Mouse (Mus musculus): ENCODE data around the gene Thoc2.
A peak's percentile ranks its signal among the peaks of the same experiment; 100 is the strongest.
"Not testable (repeated sequence)": the region's sequence is repeated elsewhere in the genome, so short reads cannot be mapped to it uniquely, and the experiment has no call there.

Gene Thoc2

DNA sequence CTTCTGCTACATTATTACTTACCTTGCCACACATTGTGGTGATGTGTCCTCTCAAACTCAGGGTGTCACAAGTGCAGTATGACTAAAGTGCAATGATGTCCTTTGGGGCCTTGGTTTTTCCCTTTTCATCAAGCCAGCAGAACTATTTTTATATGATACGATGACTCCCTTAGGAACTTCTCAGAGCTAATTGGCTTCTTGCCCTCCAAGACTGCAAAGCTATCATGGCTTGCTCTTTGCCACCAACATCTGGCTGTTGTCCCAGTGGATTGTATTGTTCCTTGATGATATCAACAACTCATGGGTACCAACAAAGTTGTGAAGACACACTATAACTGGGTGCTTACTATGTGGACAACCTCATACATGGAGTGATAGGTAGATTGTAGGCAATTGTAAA is at the start of gene Thoc2:
TSS of gene Thoc2 (minus strand) at position 101 of the 400 bp plus-strand sequence.
- DNase-seq (ENCODE audit: low read depth, low spot score): no peak

GRCm38 (mm10) chrX:41970096-41970495 is 49.6 kb upstream of the Thoc2 start:
- no peak for DNase-seq (ENCODE audit: low read depth, low spot score)

DNA sequence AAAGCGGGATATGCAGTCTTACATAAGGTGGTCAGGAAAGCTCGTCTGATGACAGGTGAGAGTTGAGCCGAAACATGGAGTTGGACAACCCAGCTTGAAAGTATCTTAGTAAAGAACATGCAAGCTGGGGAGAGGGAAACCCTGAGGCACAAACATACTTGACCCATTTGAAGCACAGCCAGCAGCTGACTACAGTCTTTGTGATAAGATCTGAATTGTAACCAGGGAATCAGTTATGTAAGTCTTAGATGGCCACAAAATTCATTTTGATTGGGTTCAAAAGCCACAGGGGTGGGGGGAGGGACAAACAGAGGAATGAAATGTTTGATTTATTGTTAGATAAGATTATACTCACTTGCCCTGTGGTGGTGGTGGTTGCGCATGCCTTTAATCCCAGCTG is 48.9 kb upstream of the Thoc2 start:
- DNase-seq (ENCODE audit: low read depth, low spot score): no peak

GRCm38 (mm10) chrX:41957161-41957560 is 36.7 kb upstream of the Thoc2 start:
- DNase-seq (ENCODE audit: low read depth, low spot score): no peak

DNA sequence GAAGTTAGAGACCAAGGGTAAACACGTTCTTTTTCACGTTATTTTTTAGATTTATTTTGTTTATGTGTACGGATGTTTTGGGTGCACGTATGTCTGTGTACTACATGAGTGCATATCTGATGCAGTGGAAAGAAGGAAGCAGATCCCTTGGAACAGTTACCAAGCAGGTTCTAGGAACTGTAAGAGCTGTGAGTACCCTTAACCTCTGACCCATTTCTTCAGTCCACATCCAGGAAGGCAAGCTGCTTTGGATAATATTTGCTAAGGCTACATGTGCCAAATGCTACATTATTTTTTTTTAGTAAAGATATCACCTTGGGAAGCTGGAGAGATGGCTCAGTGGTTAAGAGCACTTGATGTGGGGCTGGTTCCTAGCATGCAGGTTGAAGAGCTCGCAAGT is 21.4 kb upstream of the Thoc2 start:
- no peak for DNase-seq (ENCODE audit: low read depth, low spot score)

- not testable (repeated sequence) for DNase-seq (ENCODE audit: low read depth, low spot score)
Observed at GRCm38 (mm10) chrX:41931821-41932220, 11.3 kb upstream of the Thoc2 start.

DNA sequence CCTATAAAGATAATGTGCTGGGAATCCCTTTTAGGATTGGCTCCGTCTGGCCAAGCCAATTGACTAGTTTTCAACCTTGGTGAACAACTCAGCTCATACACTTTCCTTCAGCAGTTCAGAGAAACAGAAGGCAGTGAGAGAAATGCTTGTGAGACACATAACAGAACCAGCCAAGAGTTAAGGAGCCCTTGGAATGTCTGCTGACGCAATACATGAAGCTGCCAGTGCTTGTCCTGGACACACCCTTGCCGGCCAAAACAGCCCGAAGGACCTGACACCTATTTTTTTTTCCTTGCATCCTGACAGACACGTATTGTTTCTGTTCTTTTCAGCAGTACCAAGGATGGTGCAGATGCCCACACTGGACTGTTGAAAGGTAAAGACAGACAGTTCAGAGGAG is 4.2 kb upstream of the Thoc2 start:
- DNase-seq (ENCODE audit: low read depth, low spot score): no peak

DNA sequence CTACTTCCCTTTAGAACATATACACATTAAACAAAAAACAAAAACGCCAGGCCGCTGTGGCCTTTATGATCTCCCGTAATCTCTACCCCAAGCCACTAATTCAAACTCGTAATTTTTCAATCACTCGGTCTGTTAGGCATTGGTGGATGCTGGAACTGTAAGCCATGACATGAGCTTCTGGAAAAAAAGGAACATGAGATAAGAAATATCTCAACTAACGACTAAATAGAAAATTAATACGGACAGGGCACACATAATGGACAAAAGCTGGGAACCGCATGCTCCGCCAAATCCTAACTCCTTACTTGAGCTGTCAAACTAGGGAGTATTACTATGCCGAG is 8.4 kb downstream of the Thoc2 start:
- DNase-seq (ENCODE audit: low read depth, low spot score): no peak

DNA sequence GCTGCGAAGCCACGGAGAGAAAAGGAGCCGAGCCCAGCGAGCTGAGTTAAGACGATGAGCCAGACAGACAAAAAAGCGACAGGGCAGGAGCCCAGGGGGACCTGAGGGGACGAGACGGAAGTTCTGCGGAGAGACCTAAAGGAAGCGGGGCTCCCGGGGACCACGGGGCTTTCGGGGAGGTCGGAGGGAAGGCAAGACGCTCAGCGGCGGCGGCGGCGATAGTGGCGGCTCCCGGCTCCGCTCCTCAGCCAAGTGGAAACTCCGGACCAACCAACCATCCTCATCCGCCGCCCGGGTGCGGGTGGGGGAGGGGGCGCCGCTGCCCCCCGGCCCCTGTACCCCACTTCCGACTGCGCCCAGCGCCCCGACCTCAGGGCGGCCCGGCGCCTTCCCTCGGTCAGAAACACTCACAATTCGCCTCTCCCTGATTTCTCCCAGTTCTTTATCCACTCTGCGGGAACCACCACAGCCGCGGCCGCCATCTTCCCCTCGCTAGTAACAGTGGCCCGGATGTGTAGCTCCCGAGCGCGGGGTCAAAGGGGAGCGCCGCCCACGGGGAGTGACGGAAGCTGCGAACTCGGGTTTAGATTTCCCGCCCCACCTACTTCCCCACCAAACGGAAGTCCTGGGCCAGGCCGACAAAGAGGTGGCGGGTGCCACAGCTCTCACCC is 8.9 kb downstream of the Thoc2 start:
- peak; percentile 77 for DNase-seq (ENCODE audit: low read depth, low spot score)

DNA sequence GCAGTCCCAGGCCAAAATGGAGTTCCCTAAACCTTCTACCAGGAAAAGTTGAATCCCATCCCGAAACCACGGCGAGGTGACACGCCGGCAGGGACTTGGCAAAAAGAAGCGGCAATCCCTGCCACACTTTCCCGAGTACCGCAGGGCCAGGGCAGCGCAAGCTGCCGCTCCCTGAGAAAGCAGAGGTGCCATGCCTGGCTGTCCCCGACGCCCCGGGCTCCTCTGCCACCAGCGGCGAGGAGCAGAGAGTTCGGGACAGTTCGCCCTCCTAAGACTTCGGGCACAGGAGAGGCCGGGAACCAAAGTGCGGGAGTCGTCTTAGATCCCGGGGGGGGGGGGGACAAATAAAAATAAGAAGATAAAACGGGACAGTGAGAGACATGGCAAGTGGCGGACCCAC is 9.5 kb downstream of the Thoc2 start:
- DNase-seq (ENCODE audit: low read depth, low spot score): peak; percentile 1

DNA sequence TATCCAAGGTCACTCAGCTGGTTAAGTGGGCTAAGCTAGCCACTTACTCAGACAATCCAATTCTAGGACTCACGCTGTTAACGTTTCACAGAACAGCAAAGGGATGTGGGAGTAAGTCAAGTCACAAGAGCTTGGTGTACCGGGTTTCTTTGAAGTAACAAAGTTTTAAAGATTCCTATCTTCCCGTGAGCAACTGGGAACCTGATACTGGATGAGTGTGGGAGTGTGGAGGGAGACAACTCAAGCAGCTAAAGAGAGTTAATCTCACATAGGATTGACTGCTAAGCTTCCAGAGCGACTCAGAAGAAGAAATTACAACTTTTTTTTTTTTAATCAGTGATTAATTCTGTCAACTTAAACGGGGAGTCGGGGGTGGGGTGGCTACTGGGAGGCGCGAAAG is 10.0 kb downstream of the Thoc2 start:
- no peak for DNase-seq (ENCODE audit: low read depth, low spot score)

DNA sequence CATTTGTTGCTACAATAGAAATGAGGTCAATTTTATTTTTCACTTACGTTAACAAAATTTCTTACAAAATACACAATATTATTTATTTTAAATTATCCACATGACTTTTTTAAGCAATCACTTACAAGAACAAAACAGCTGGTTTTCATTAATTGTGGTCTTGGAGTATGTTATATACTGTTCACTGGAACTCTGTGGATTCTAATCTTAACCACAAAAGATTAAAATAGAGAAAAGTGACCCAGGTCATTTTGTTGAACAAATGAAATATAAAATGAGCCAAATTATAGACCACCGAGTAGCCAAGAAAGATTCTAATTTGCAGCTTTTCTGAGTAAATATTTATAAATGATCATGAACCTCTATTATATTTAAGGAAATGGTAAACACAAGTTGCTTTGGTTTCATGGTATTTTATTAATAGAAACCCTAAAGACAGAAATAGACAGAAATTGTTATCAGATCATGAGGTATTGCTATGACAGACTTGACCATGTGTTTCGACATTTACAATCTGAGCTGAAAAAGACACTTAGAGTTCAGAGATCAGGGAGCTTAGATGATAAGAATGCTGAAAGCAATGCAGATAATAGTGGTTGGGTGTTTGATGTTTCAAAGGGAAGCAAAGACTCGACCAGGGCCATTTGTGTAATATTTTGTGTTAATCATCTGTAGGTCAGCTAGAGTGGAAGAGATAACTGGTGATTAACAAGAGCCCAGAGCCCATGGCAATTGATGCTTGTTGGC is 35.5 kb downstream of the Thoc2 start:
- DNase-seq (ENCODE audit: low read depth, low spot score): no peak

- no peak for DNase-seq (ENCODE audit: low read depth, low spot score)
Observed at GRCm38 (mm10) chrX:41876581-41876980, 43.9 kb downstream of the Thoc2 start.

- DNase-seq (ENCODE audit: low read depth, low spot score): no peak
Observed at GRCm38 (mm10) chrX:41837823-41838222, 82.7 kb downstream of the Thoc2 start.

GRCm38 (mm10) chrX:41805592-41805991 is 114.9 kb downstream of the Thoc2 start:
- no peak for DNase-seq (ENCODE audit: low read depth, low spot score)

- DNase-seq (ENCODE audit: low read depth, low spot score): no peak
Observed at GRCm38 (mm10) chrX:41793303-41793702, 127.2 kb downstream of the Thoc2 start.
